Mouse (Mus musculus): ENCODE measurements at regions not wholly inside any gene's neighbourhood (a gene's known extent, or its start where the extent isn't known, plus 50 kb on each side); places are given as distances from the start of the nearest gene placed in this dataset.

DNA sequence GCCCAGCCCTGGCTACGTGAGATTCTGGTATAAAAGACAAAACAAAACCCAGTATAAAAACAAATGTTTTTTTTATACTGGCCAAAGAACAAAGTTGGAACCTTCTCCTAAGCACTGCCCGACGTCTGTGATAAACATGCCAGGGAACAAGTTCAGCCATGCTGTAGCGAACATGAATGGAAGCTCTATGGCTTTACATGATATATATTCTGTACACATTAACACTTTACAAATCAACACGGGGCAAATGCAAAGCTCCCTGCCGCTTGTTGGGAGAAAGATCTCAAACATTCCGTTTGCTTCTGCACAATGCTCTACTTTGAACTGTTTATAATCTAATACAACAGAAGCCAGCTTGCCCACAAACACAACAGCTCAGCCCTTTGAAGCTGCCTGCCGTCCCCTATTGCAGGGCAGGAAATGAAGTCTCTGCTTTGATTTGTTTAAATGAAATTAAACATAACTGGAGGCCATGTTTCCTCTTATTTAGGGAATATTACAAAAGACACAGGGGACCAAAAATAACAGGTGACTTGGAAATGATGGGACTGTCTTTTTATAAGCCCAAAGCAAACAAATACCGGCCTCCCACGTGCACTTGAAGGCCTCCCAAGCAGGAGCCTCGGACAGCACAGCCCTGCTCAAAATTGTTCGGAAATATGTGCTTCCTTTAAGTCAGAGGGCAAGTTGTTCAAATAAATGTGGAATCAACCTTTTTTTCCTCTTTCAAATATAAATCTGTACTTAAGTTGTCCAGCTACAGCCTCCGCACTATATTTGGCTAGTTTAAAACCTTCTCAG, 56.0 kb upstream of the Cldn5 start:
- intact Hi-C loops (cut with DNase I), result no loop called here
- DNase-seq, result no peak
- Histone ChIP-seq H3K4me3 (no peak overlapping the region), H3K27ac (no peak overlapping the region)
- TF ChIP-seq CTCF (IDR thresholded peaks at IDR 0.05), result no peak

DNA sequence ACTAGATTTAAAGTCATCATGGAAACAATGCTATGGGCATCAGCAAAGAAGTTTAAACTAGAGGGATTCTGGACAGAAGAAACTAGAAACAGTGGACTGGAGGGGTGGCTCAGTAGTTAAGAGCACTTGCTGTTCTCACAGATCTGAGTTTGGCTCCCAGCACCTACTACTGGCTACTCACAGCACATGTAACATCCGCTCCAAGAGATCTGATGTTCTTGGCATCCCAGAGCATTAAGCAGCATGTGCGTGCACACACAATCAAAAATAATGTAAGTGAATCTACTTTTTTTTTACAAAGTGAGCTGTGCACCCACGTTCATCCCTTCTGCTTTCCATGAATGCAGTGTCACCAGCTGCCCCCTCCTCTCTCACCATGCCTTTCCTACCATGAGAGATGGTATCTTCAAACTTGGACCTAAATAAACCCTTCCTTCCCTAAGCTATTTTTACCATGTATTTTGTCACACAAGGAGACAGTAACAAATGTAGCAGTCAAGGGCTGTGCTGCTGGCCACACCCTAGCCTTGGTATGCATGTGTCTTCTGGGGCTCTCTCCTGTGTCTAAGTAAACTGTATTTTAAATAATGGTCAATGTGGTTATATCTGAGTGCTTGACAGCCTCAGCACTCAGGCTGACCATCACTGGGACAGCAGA, 53.3 kb upstream of the Cldn5 start:
- Histone ChIP-seq H3K4me3 (no peak overlapping the region), H3K27ac (no peak overlapping the region)
- intact Hi-C loops (cut with DNase I), result no loop called here
- no peak for TF ChIP-seq CTCF (IDR thresholded peaks at IDR 0.05)
- no peak for DNase-seq

DNA sequence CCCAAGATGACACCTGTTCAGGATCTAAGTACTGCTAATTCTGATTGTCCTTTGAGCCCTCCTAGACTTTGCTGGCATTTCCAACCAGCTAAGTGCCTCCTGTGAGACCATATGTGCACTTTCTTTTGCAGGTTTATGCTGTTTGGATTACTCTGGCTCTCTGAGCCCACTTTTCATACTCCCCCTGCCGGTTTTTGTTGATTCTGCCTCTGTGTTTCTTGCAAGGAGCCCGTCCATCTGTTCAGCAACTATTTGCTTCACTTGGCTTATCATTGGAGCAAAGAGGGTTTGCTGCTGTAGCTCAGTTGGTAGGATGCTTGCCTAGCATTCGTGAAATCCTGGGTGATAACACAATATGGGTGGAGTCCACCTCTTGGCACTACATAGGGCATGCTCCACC, 52.8 kb upstream of the Cldn5 start:
- no peak overlapping the region for H3K4me3 ChIP-seq
- intact Hi-C loops (cut with DNase I), result no loop called here
- no peak for TF ChIP-seq CTCF (IDR thresholded peaks at IDR 0.05)
- no peak overlapping the region for H3K27ac ChIP-seq
- DNase-seq, result no peak

DNA sequence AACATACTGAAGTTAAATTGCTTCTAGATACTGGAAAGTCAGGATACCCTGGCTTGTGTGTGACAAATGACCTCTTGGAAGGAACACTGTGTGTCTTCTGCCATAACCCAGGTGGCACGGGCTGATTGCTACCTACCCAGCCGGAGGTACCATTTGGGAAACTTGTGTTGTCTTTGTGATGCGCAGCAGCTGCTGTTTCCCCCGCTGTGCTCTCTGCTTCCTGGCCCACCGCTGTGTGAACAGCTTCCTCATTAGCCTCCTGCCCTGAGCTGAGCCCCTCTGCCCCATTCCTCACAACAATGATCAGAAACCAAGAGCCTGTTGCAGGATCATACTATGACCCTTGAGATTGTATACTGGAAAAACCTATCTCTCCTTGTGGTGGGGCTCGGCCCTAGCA, 51.9 kb upstream of the Cldn5 start:
- no peak overlapping the region for H3K4me3 ChIP-seq
- intact Hi-C loops (cut with DNase I), result no loop called here

More for the DNA sequence above, 51.9 kb upstream of the Cldn5 start:
- no peak for TF ChIP-seq CTCF (IDR thresholded peaks at IDR 0.05)
- no peak for DNase-seq
- H3K27ac ChIP-seq, result no peak overlapping the region

Measured in gastrocnemius, adult 2 months (tissue).